Mouse (Mus musculus) adrenal gland, postnatal 14 days (tissue): ENCODE measurements around the gene Rnf43. TPM values are rescaled to one million over a fixed set of nuclear protein-coding genes. Genes with fewer than 3 reads are reported as not detected.

Experiments
- DNase-seq: peaks from one replicate; pipeline ENCODE4 v3.0.0; 2021; ENCODE audit warnings: mixed read lengths
- total RNA-seq: library from RNA; stranded (reverse); gene quantifications from 2 replicates; pipeline ENCODE4 v1.2.3, GENCODE M21; 2021

Rnf43 gene
- total RNA-seq, 1 experiment from 2014 or later = 6.4 TPM

GRCm38 (mm10) chr11:87710262-87710615, 47.7 kb downstream of the Rnf43 start:
- DNase-seq = no peak

DNA sequence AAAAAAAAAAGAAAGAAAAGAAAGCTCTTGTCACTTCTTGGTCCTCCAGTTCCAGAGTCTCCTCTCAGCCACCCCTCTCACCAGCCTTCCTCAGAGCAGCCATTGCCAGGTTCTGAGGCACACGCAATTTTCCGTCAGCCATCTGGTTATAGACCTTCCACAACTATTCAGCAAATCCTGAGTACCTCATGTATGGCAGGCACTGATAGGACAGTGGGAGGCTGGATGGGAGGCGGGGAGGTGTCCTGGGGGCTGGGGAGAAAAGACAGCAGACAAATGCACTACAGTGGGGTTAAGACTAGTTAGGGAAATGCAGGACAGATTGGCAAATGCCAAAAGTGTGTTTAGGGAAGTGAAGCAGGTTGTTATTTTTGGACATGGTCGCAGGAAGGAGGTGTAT, 49.7 kb downstream of the Rnf43 start:
- no peak for DNase-seq

GRCm38 (mm10) chr11:87715999-87716398, 53.5 kb downstream of the Rnf43 start:
- no peak for DNase-seq

DNA sequence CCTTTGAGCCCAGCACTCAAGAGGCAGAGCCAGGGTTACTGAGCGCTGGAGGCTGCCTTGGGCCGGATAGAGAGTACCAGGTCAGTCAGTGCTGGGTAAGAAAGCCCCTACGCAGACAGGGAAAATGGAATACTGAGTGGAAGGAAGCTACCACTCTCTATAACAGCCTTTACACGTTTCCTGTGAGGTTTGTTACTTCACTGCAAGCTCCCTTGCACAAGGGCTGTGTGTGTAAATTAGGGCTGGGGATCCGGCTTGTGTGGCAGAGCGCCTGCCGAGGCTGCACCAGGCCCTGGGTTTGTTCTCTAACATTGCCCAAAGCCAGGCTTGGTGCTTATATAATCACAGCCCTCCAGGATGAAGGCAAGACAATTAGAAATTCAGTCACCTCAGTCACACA, 57.0 kb downstream of the Rnf43 start:
- DNase-seq = no peak

DNA sequence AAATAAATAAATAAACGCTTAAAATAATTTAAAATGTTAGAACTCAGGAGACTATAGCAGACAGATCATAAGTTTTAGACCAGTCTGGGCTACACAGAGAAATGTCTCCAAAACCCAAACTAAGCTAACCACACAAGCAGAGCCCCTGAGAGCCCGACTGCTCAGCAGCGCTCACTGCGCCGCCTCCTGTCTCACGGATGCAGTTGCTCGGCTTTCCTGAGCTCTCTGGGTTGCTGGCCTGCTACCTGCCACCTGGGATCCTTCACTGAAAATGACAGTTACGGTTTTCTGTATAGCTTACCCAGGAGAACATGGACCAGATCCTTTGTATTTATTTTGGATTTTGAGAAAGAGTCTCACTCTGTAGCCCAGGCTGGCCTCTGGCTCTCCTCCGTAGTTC, 57.8 kb downstream of the Rnf43 start:
- DNase-seq = no peak

- no peak for DNase-seq
Observed at GRCm38 (mm10) chr11:87720839-87721238, 58.3 kb downstream of the Rnf43 start.

- no peak for DNase-seq
Observed at GRCm38 (mm10) chr11:87722168-87722567, 59.6 kb downstream of the Rnf43 start.

DNA sequence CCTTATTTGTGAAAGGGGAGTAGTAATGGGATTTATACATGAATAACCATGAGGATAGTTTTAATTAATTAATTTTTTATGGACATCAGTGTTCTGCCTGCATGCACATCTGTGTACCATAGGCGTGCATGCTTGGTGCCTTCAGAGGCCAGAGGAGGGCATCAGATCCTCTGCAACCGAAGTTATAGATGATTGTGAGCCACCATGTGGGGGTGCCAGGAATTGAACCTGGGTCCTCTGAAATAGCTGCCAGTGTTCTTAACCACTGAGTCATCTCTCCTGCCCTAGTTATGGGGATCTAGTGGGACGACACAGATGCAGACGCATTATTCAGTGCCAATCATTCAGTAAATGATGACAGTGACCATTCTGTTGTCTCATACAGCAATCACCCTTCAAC, 60.4 kb downstream of the Rnf43 start:
- no peak for DNase-seq

DNA sequence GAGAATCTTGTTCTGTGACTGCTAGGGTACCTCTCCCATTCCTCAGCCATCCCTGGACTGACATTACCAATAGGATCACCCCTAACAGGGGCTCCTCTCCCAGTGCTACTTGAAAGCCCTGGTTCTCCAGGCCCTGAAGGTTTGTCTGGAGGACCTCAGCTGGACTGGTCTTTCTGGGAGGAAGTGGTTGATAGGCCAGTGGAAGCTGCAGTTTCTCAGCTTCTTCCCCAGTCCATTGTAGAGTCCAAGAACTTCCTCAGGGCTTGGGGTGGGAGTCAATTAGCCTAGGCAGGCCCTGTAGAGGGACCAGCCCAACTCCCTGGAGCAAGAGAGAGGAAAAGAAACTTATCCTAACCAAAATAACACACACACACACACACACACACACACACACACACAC, 63.0 kb downstream of the Rnf43 start:
- no peak for DNase-seq

GRCm38 (mm10) chr11:87725964-87726562, 63.5 kb downstream of the Rnf43 start:
- DNase-seq = peak; percentile 34

DNA sequence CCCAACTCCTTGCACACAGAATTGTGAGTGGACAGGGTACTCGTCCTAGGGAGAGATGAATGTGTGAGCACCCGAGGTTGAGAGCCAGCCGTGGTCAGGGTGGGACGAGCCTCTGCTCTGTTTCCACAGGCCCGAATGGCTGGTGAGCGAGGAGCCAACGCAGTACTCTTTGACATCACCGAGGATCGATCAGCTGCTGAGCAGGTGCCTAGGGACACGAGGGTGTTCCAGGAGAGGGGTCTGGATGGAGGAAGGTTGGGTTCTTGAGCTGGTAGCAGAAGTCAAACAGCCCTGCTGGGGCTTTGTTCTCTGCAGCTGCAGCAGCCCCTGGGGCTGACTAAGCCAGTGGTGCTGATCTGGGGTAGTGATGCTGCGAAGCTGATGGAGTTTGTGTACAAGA, 64.5 kb downstream of the Rnf43 start:
- DNase-seq = no peak

- DNase-seq = no peak
Observed at GRCm38 (mm10) chr11:87727471-87727870, 64.9 kb downstream of the Rnf43 start.

- DNase-seq = no peak
Observed at GRCm38 (mm10) chr11:87728850-87729592, 66.5 kb downstream of the Rnf43 start.

GRCm38 (mm10) chr11:87729593-87730185, 67.2 kb downstream of the Rnf43 start:
- no peak for DNase-seq

- no peak for DNase-seq
Observed at GRCm38 (mm10) chr11:87730652-87731310, 68.3 kb downstream of the Rnf43 start.

DNA sequence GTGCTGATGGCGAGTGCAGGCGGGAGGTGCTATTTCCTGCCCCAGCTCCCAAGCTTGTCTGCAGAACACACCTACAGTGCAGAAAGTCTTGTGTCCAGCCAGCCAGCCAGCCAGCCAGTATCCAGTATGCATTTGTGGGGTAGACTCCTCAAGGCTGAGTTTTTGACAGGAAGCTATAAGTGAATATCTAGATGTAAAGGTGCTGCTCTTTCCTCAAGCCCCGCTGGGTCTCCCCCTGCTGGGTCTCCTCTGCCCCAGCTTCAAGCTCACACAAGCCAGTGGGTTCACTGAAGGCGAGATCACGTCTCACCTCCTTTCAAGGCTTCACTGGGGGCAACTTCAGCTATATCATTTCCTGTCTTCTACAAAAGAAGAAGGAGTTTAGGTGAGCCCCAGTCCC, 71.8 kb downstream of the Rnf43 start:
- no peak for DNase-seq

- no peak for DNase-seq
Observed at GRCm38 (mm10) chr11:87735691-87736090, 73.2 kb downstream of the Rnf43 start.

GRCm38 (mm10) chr11:87736647-87737134, 74.2 kb downstream of the Rnf43 start:
- peak; percentile 78 for DNase-seq

DNA sequence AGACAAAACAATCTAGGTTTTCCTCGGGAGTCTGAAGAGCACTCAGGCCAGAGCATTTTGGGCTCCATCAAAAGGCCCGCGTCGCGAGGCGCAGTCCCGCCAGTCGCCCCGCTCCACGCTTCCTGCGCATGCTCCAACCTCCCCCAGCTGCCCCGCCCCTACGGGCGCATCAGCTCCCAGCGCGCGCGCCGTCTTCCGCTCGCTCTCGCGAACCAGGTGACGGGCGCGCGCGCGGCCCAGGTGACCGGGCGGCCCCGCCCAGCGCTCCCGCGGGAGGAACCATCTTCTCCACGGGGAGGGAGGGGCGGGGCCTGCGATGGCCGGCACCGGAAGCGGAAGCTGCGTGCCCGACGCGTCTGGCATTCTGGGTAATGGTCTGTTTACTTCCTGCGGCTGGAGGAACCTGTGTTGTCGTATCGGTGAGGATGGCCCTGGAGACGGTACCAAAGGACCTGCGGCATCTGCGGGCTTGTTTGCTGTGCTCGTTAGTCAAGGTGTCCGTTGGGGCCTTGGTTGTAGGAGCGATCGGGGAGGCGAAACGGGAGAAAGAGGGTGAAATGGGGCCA, 74.7 kb downstream of the Rnf43 start, which contains the start of gene Supt4a:
Gene Supt4a, plus strand, starts transcription at position 378 of the 566 bp plus-strand sequence.
- DNase-seq = peak; percentile 99

DNA sequence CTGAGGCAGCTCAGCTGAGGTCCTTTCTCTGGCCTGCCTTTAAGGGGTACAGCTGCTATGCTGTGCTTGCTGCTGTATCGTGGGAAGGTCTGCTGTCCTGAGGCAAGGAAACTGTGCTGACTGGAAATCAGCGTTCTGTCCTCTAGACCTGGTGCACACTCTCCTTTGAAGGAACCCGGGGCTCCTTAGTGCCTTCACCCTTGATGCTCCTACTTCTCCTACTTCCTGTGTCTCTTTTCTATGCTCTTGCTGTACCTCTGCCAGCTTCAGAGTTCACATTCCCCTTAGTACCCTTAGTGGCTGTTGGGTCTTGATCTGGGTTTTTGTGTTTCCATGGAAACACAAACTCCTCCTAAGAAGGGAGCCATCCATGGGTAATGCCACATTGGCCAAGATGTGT, 81.2 kb downstream of the Rnf43 start:
- no peak for DNase-seq

DNA sequence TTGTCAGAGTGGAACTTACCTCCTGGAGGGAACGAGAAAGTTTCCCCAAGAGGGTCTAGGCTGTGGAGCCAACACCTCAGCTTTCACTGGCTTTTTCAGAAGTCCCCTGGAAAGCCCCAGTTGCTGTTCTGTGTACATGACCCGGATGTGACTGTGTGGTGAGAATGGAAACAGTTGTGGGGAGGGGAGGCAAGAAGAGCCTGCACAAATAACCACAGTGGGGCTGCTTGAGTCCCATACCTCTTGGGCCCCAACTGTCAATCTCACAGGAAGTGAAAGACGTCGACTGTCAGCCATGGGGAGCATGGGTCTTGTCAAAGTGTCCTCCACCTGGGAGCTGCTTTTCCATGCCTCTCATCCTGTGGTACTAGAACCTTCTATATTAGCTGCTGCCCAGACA, 82.4 kb downstream of the Rnf43 start:
- DNase-seq = no peak
